Mouse (Mus musculus): ENCODE measurements around the gene Usp37.
"Not testable (repeated sequence)": the region's sequence is repeated elsewhere in the genome, so short reads cannot be mapped to it uniquely, and the experiment has no call there.

Usp37 gene

DNA sequence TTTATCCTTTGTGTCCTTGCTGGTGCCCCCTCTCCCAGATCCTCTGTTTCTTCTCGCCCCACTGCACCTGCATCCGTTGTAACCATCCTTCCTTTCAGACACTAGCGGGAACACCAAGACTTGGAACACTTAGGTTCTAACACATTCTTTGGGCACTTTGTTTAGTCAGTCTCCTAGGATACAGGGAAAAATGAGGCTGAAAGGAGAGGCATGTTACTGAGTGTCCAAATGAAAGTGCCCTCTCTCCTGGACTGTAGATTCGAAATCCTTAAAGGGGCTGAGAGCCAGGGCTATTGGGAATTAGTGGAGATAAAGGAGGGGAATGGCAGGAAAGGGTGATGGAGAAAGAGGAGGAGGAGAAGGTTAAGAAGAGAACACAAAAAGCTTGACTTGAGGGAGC is at the start of gene Usp37:
Gene Usp37, minus strand, starts transcription at position 101 of the 400 bp plus-strand sequence.
- DNase-seq: no peak

DNA sequence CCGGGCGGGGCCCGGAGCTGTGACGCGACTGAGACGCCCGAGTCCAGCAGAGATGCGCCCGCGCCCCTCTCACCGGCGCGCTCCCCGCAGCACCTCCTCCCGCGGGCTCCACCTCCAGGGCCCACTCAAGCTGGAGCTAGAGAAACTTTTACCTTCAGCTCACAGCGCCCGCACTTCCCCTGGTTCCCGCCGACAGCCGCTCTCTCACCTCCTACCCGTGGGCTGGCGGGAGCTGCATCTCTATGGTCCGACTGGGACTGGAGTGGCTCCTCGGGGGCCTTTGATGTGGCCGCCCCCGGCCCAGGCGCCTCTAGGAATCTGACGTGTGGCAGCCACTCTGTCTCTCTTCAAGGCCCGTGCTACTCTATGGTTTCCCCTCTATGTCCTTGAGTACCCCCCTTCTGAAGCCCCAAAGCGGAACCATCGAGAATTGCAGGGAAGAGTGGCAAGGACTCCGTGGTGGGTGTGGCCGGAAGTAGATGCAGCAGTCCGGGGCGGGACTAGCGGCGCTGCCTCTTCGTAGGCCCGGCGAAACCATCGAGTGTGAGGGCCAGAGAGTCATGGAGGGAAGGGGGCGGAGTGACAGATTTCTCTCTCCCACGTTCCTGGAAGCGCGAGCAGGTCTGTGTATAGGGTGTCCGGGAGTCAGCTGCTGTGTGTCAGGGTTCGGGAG is 43.8 kb upstream of the Usp37 start, which contains the start of the genes Zfp142 and Bcs1l:
Gene Zfp142, minus strand, starts transcription at position 474 of the 673 bp plus-strand sequence.
Gene Bcs1l, plus strand, starts transcription at position 517 of the 673 bp plus-strand sequence.
- DNase-seq: peak; percentile 99

DNA sequence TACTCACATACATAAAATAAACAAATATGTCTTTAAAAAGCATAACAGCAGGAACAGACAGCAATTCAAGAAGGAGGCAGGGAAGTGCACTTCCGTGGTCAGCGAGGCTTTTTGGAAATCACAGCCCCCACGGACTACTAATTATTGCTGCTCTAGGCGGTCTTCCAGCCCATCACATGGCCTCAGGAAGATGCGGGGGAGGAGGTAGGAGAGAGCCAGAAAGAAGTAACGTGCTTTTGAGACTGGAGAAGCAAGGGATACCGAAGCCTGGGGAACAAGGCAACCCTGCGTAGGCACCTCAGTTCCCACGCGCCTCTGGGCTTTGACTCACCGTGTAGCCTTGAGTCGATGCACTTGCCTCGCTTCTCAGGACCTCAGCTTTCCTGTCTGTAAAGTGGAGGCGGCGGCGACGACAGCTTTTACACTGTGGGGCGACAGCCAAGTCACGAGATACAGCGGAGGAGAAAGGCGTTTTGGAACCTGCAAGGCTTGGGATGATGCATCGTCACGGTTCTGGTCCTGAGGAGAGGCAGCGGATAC is 43.2 kb upstream of the Usp37 start:
- no peak for DNase-seq

DNA sequence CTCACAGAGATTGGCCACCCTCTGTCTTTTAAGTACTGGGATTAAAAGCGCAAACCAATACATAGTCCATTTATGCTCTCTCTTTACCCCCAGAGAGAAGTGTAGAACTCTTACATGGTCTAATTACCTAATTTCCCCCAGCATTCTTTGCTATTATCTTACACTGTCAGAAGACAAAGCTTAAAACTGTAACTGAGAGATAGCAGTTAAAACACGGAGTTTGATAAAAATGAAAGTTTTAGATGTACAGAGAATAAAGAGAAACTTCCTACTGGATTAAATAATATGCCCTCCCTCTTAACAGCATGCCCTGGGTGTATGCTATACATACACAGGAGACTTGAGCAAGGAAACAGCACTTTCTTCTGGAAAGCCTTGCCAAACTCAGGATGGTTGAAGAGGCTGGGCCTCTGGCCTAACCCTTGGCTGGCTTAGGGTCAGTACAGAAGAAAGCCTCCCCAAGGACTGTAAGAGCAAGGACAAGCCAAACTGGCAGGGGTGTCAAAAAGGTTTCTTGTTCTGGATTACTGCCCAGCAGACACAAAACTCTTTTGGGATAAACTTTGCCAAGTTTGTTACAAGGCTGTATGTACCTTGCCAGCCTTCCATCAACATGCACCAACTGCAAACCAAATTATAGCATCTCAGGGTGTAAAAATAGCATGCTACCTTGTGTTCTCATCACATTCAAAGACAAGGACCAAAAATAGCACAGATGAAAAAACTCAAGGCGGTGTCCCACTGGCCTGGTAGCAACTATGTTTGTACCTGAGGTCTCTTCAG is 40.7 kb upstream of the Usp37 start:
- no peak for DNase-seq

DNA sequence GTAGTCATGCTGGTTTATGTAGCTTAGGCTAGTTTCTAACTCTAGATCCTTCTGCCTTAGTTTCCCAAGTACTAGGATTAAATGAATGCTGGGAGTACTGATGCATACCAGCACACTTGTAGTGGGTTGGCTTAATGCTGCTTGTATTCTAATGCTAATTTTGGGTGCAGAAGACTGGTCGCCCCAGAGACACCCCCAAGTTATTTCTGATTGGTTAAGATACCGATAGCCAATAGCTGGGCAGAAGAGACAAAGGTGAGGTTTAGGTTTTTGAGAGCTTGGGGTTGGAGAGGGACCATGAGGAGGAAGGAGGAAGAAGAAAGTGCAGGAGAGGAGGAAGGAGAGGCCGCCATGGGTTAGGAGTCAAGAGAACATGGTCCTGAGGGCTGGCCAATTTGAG is 38.5 kb upstream of the Usp37 start:
- no peak for DNase-seq

DNA sequence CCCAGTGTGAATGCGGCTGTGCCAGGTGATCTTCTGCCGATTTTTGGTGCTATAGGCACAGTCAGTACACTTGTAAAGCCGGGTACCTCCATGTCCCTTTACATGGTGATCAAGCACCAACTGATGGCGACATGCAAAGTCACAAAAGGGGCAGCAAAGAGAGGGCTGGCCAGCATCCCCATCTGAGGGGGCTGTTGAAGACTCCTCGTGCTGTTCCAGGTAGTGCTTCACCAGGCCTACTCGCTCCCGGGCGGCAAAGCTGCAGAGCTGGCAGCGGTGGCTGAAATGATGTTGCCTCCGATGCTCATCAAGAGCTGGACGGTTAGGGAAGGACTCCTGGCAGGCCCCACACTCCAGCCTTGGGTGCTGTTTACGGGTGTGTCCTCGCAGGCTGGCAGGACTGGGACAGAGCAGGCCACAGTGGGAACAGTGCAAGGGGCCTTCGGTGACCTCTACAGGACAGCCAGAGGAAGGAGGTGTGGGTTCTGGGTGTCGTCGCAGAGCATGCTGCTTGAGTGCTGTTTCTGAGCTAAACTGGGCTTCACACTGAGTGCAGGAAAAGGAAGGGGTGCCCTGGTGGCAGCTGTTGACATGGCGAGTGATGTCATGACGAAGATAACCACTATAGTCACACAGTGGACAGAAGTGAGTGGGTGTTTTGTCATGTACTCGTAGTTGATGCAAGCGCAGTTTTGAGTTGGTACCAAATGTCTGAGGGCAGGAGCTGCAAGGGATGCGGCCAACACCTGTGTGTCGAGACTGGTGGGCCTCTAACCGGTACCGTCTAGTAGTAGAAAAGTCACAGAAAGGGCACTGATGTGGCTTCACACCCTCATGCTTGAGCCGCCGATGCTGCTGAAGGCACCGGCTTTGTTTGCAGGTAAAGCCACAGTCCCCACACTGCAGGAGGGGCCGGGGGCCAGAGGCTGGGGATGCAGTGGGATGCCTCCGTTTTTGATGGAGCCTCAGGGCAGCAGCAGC is 25.9 kb upstream of the Usp37 start:
- no peak for DNase-seq

DNA sequence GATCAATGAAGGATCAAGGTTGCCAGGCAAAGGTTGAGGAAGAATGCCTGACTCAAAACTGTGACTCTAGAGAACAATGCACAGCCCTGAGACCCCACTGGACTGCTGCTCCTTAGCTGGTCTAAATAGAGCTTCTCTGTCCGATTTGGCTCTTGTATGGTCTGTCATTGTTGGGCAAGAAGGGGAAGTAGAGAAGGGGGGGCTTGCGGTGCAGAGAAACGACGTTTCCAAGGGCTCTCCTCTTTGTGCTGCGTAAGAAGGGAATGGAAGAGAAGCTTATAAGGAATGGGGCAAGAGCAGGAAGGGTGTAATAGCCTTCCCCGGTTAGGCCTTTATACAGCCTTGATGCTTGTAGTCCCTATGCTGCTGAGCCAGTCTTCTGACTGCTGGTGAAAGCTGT is 21.8 kb upstream of the Usp37 start:
- no peak for DNase-seq

DNA sequence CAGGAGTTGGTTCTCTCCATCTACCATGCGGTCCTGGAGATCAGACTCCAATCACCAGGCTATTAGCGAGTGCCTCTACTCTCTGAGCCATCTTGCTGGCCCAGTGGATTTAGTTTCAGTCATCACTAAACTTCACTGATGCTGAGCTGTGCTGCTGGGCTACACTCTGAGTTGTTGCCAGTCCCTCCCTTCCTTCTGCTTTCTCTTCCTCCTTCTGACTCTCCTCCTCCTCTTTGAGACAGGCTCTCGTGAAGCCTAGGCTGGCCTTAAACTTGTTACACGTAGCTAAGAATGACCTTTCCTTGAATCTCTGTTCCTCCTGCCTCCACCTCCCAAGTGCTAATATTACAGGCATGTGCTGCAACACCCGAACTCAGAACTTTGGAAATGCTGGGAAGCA is 15.0 kb upstream of the Usp37 start:
- DNase-seq: no peak

DNA sequence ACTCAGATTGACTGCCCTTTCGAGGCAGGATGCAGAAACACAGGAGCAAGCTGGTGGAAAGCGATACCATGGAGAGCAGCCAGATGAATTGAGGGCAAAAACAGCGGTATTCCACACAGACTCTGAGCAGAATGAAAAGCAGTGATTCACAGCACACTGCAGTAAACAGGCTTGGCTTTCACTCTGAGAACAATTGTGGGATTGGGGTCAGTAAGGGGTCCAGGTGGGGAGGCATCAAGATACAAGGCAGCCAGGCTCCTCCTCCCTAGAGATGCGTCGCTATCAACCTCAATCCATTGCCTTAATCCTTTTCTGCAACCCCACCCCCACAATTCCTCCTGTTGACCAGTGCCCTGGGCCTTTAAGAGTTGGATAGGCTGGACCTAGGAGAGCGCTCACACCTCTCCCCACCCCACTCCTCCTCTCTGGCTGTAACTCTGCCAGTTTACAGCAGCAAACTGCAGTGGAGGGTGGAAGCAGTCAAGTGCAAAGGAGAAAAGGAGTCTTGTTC is 1.6 kb downstream of the Usp37 start, which contains the start of gene Plcd4:
Gene Plcd4, plus strand, starts transcription at position 438 of the 511 bp plus-strand sequence.
- DNase-seq: no peak

DNA sequence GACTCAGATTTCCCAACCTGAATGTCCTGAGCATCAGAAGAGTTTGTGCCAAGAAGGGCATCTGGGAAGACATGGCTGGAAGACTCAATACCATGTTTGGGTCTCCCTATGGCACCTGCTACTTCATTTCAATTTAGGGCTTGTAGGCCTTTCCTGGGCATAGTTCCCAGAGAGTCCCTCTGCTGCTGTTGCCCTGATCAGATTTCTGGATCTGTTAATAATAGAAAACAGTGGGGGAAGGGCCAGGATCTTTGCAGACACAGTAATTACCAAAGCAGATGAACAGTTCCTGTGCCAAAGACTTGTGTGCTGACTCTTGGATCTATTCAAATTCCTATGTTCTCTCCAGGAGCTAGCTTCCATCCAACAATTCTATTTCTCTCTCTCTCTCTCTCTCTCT is 5.4 kb downstream of the Usp37 start:
- no peak for DNase-seq

DNA sequence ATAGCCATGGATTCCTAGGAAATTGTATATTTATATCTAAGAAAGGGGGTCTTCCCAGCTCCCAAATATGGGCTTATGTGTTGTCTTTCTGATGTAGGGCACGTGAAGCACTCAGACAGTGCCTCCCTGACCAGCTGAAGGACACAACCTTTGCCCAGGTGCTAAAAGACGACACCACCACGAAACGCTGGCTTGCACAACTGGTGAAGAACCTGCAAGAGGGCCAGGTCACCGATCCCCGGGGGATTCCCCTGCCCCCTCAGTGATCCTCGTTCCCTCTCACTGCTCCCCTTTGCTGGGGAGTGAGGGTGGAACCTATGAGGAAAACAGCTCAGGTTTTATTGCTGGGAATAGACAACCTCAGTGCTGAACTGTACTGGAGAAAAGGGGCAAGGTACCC is 15.5 kb downstream of the Usp37 start:
- DNase-seq: no peak

DNA sequence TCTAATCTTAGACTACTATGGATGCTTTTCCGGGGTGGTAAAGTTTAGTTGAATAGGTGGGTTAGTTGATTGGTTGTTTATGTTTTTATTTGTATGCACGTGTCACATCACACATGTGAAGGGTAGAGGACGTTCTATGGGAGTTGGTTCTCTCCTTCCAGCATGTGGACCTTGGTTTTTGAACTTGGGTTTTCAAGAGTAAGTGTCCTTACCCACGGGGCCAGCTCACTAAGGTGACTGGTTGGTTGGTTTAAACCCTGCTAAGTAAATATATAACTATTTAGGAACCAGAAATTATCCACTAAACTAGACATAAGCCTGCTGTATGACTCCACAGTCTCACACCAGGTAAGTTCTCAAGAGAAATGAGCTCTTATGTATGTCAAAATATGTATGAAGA is 19.3 kb downstream of the Usp37 start:
- no peak for DNase-seq

DNA sequence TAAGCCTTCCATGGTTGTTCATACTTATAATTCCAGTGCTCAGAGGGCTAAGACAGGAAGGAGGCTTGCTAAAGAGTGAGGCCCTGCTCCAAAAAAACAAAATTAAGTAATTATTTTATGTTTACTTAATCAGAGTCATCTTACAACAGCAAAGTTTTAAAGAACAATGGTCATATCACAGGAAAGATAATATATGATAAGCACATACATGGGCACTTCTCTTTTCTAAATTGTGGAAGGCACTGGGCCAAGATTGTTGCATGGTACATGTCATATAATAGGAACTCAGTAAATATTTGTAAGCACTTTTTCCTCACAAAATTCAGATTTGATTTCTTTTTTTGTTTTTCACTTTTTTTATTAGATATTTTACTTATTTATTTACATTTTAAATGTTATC is 24.2 kb downstream of the Usp37 start:
- DNase-seq: no peak

DNA sequence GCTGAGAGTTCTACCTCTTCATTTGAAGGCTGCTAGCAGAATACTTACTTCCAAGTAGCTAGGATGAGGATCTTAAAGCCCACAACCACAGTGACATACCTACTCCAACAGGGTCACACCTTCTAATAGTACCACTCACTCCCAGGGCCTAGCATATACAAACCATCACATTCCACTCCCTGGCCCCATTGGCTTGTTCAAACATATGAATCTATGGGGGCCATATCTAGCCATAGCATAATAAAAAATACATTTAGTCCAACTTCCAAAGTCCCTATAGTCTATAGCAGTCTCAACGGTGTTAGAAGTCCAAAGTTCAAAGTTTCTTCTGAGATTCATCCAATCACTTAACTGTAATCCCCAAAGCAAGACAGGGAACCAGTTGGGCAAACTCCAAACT is 31.1 kb downstream of the Usp37 start:
- not testable (repeated sequence) for DNase-seq

DNA sequence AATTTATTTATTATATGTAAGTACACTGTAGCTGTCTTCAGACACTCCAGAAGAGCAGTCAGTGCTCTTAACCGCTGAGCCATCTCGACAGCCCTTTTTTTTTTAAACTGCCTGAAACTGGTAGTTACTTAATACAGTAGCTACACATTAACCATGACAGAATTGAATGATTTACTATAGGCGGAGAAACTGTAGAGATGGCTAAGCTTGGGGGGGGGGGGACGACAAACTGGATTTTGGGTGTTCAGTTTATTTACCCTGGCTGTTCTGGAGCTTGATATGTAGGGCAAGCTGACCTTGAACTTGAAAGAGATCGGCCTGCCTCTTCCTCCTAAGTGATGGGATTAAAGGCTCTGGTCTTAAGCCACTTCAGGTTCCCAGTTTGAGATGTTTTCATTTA is 32.8 kb downstream of the Usp37 start:
- DNase-seq: no peak

DNA sequence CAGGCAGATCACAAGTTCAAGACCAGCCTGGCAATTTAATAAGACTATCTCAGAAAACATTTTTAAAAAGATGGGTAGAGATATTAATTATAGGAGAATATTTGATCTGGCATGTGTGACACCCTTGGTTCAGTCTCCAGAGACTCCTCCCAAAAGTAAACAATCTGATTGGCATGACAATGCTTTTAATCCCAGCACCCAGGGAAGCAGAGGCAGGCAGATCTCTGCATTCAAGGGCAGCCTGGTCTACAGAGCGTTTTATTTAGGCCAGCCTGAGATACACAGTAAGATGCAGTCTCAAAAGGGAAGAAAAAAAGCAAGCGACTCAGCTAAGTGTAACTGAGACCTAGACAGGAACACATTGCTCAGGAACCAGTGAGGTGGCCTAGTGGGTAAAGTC is 36.3 kb downstream of the Usp37 start:
- DNase-seq: no peak

DNA sequence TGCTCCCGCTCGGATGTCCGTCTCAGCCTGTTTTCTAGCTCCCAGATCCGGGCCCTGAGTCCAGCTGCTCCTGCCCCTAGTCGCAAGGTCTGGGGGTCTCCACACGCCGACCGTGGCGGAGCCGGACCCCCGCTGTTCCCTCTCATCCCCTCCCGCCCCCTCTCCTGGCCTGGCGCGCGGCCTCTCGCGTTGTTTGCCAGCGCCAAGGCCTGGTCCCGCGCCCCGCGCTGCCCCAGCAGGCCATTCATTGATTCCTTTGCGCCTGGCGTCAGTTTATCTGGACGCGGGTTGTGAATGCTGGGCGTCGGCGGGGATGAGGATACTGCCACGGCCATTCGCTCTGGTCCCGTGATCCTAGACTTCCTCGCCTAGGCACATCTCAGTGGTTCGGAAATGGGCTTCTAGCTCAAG is 37.6 kb downstream of the Usp37 start:
- no peak for DNase-seq

DNA sequence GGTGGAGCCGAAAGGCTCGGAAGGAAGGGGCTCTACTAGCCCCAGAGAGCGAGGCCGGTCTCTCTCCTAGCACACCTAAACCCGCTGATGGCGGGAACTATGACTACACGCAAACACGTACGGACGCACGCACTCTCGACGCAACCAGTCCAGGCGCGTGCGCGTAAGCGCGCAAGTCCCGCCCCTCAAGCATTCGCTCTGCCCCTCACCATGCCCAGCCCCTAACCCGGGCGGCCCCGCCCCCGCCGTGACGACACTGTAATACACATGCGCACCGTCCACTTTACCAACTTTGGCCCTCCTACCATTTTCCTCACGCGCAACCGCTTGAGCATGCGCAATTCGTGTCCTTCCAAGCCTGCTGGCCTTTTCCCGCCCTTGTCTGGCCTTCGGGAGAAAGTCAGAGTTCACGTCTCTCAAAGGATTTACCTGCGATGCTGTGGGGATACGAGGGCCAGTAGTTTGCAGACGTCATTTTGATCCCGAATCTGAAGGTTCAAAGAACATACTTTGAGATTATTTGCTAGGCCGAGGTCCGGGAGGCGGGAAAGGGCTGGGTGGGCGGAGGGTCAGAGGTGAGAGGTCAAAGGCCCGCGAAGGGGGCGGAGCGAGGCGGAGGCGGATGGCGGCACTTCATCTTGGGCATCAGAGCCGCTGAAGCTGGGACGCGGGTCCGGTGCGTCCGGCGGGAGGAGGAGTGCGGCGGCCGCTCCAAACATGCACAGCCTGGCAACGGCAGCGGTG is 38.2 kb downstream of the Usp37 start, which contains the start of gene Cnot9:
Gene Cnot9, plus strand, starts transcription at position 338 of the 744 bp plus-strand sequence.
- DNase-seq: peak; percentile 100

DNA sequence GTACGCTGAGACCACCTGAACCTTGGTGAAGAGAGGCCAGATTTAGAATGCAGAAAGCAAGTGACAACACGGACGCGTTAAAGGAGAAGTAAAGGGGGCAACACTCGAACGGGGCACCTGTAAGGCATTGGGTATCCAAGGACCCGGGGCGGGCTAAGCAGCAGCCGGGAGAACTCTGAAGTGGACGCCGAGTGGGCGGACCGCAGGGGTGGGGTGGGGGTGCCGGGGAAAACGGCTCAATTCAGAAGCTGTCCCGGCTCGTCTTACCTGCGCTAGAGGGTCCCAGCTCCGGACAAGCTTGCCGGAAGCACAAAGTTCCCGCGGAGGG is 38.7 kb downstream of the Usp37 start:
- DNase-seq: no peak

DNA sequence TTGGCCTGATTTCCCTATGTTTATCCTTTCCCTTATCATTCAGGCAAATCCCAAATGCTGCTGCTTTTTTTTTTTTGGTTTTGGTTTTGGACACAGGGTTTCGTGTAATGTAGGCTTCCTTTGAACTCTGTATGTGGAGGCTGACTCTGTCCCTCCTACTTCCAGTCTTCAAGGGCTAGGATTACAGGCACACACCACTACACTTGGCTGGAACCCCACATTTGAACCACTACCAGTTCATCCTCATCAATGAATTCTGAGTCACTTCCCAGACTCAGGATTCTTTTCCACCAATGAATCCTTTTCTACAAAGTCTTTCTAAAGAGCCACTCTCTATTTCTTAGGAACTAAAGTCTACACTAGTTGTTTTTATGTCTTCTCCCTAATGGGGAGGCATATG is 43.0 kb downstream of the Usp37 start:
- no peak for DNase-seq

DNA sequence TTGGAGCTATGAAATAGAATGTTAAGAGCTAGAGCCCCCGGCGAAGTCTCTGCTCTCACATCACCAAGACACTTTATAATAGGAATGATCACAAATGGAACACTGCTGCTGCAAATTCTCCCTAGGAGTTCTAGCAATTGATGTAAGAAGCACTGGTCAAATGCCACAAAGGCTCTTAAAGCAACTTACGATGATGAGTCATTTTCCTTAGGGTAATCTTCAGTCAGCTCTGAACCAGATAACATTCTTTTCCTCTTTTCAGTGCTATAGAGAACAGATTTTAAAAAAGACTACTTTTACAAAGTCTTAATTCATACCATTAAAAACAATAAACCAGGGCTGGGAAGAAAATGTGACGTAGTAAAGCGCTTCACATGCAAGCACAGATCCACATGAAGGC is 58.3 kb downstream of the Usp37 start:
- DNase-seq: no peak

DNA sequence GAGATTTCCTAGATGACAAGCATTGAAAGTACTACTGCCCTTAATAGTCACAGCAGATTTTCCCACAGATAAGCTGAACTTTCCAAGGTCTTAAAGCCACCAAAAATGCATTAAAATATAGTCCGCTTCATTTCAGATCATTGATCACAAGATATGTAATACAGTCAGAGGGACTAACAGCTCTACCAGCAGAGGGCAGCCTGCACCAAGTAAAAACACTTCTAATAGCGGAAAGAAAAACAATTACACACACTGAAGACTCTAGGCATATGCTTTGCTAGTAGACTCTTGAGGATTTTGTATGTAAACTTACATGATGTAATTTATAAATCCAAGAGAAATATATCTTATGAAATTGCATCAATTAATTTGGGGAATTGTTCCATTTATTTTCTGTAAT is 83.8 kb downstream of the Usp37 start:
- peak; percentile 53 for DNase-seq
